Mouse (Mus musculus) midbrain, embryonic 16.5 days (tissue): ENCODE measurements around the gene Ldhc. TPM values are rescaled to one million over a fixed set of nuclear protein-coding genes. Genes with fewer than 3 reads are reported as not detected.
A peak's percentile ranks its signal among the peaks of the same experiment; 100 is the strongest.

ENCODE experiments used
- ATAC-seq: fragments of 200-750 bp; cut with Nextera tagmentation; 2 replicates; pipeline ENCODE4 v1.8.0; 2017; ENCODE audit warnings: moderate TSS enrichment
- H3K27ac ChIP-seq: fragments of 300-500 bp; sonication (generic); 2 replicates; pipeline ENCODE4 v1.5.1; 2014; ENCODE audit warnings: mild to moderate bottlenecking, low read length, mixed read lengths
- H3K27me3 ChIP-seq: fragments of 300-500 bp; sonication (generic); 2 replicates; pipeline ENCODE4 v1.6.1; 2014; ENCODE audit warnings: low read depth, low read length, mixed read lengths; ENCODE audit not compliant: control insufficient read depth, insufficient read depth
- H3K36me3 ChIP-seq: fragments of 300-500 bp; sonication (generic); 2 replicates; pipeline ENCODE4 v1.6.1; 2014; ENCODE audit warnings: mild to moderate bottlenecking, low read length, moderate library complexity, mixed read lengths; ENCODE audit not compliant: control insufficient read depth, insufficient read depth
- H3K4me1 ChIP-seq: fragments of 300-500 bp; sonication (generic); 2 replicates; pipeline ENCODE4 v1.6.1; 2014; ENCODE audit warnings: mild to moderate bottlenecking, low read length, mixed read lengths; ENCODE audit not compliant: control insufficient read depth, insufficient read depth
- H3K4me2 ChIP-seq: fragments of 300-500 bp; sonication (generic); 2 replicates; pipeline ENCODE4 v1.6.1; 2014; ENCODE audit warnings: mild to moderate bottlenecking, low read length, mixed read lengths
- H3K4me3 ChIP-seq: fragments of 300-500 bp; sonication (generic); 2 replicates; pipeline ENCODE4 v1.5.1; 2014; ENCODE audit warnings: low read depth, mild to moderate bottlenecking, low read length, moderate library complexity, mixed read lengths
- H3K9ac ChIP-seq: fragments of 300-500 bp; sonication (generic); 2 replicates; pipeline ENCODE4 v1.6.1; 2014; ENCODE audit warnings: low read depth, low read length, mixed read lengths
- H3K9me3 ChIP-seq: fragments of 300-500 bp; sonication (generic); replicated peaks from 2 replicates; pipeline ENCODE4 v1.6.1; 2014; ENCODE audit warnings: mild to moderate bottlenecking, low read length, mixed read lengths; ENCODE audit not compliant: control insufficient read depth, poor library complexity, severe bottlenecking
- WGBS: fragments of 180-500 bp; shearing (Covaris S2); extraction: QIAGEN DNeasy Blood & Tissue Kit; methylation state at CpG from one replicate; pipeline ENCODE4 v1.1.7; 2014; 5-methylcytosine and 5-hydroxymethylcytosine counted together
- polyA plus RNA-seq: library from polyadenylated mRNA; unstranded; fragments of >200 nt; fragmentation: Nextera tagmentation; extraction: Ambion mirVana; gene quantifications from 2 replicates; pipeline ENCODE4 v1.2.1, GENCODE M21; 2015

Gene Ldhc
- polyA plus RNA-seq, 1 experiment from 2014 or later: 0.33 TPM

DNA sequence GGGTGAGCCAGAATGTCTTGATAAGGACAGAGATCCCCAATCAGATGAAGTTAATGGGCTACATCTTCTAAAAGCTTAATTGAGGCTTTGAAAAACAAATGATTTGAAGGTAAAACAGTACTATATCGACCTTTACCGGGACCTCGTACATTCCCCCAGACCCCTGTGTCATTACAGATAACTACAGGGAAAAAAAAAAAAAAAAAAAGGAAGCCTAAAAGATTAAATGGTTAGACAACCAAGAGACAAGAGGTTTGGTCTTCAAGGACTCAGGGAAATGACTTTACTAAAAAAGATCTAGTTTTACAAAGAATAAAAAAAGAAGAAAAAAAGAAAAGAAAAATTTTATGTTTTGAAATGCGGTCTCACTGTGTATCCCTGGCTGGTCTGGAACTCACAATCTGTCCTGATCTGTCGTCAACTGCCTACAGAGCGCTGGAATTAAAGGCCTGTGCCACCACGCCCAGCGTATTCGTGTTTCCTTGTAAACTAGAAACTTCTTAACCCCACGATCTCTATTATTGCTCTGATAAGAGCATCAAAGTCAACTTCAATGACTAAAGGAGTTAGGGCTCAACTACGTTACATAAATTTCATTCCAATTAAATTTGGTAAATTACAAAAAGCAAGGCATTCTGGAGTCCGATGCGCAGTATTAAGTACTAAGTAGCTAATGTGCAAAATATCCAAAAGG, 57.8 kb downstream of the Ldhc start:
- WGBS: 21% methylated on average over 13 of the region's 13 CpGs
- Histone ChIP-seq H3K9me3 (no peaks in the 10 kb centered on the region), H3K27me3 (no peaks in the 10 kb centered on the region), H3K27ac (no peak overlapping the region), H3K4me3 (peak overlapping the region; percentile 98), H3K4me1 (peaks cover 26% of the 10 kb centered on the region), H3K36me3 (peaks cover 4% of the 10 kb centered on the region; the same call in 1 of the 2 replicates), H3K9ac (peak overlapping the region; percentile 91), H3K4me2 (peak overlapping the region; percentile 69)
- no peak for ATAC-seq

DNA sequence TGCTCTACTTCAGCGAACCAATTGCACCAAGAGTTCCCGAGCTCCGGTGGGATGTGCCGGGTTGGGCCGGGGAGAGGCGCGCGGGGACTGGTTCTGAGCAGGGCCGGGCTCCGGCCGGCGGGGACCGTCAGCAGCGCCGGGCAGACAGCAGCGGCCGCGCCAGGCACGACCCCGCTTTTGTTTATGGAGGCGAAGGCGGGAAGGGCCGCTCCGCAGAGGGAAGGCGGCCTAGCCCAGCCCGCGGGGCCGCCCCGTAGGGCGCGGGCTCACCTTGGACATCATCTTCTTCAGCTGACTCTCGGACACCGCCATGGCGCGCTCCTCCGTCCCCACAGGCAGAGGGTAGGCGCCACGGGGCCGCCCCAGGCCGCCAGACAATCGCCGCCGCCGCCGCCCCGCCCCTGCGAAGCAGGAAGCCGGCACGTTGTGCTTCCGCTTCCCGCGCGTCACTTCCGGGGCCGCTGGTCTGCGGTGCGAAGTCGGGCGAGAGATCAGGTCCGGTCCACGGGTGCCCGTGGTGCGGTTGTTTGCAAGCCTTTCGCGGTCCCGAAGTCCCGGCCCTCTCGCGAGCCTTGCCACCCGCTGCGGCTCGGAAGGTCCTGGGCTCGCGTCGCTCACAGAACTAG, 58.7 kb downstream of the Ldhc start, which contains the start of gene Tsg101:
TSS of gene Tsg101 (minus strand) at position 419 of the 626 bp plus-strand sequence.
- H3K36me3 ChIP-seq: peaks cover 4% of the 10 kb centered on the region; the same call in 1 of the 2 replicates
- peaks cover 26% of the 10 kb centered on the region for H3K4me1 ChIP-seq
- peak within 1 kb of the TSS; percentile 96 for H3K27ac ChIP-seq
- H3K9me3 ChIP-seq: no peaks in the 10 kb centered on the region
- peak within 1 kb of the TSS; percentile 91 for H3K9ac ChIP-seq
- WGBS: under 1% methylated on average over 75 of the region's 75 CpGs
- no peaks in the 10 kb centered on the region for H3K27me3 ChIP-seq
- peak; percentile 97 for ATAC-seq
- H3K4me2 ChIP-seq: peak within 1 kb of the TSS; percentile 75
- peak within 1 kb of the TSS; percentile 98 for H3K4me3 ChIP-seq

DNA sequence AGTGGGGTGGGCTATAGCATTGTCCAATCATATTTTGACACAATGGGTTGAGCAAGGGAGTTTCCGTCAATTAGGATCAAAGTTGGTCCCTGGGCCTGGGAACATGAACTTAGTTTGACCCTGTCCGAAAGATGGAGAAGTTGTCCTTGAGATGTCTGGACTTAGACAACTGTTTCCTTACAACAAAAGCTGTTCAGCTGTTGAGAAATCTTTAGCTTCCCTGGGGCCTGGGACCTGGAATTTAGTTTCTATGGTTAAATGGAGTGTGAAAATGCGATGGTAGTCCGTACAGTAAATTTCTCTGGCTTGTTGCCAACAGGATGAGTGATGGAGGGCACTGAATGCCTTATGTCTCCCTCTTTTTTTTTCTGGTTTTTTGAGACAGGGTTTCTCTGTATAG, 61.1 kb downstream of the Ldhc start:
- Histone ChIP-seq H3K9me3 (no peaks in the 10 kb centered on the region), H3K27me3 (no peaks in the 10 kb centered on the region), H3K36me3 (no peaks in the 10 kb centered on the region), H3K27ac (no peak overlapping the region), H3K9ac (no peak overlapping the region), H3K4me2 (no peak overlapping the region), H3K4me3 (no peak overlapping the region), H3K4me1 (peaks cover 21% of the 10 kb centered on the region)
- 83% methylated on average over 4 of the region's 4 CpGs for WGBS
- ATAC-seq: no peak

Other genes with a start within 250 kb of the Ldhc start
- 43.7 and 45.8 TPM in 2 replicates for gene Sergef, start 221.4 kb upstream of the Ldhc start, polyA plus RNA-seq
- 0.60 TPM in 2 replicates for gene Tph1, start 188.7 kb upstream of the Ldhc start, polyA plus RNA-seq
- 14.5 and 15.0 TPM in 2 replicates for gene Saal1, start 150.5 kb upstream of the Ldhc start, polyA plus RNA-seq
- gene Saa3, start 145.5 kb upstream of the Ldhc start, polyA plus RNA-seq: 0.31 TPM in 1 of 2 replicates, not detected in the other
- gene Saa4, start 128.6 kb upstream of the Ldhc start, polyA plus RNA-seq: not detected in 2 replicates
- gene Saa1, start 118.2 kb upstream of the Ldhc start, polyA plus RNA-seq: 0.23 TPM in 1 of 2 replicates, not detected in the other
- gene Saa2, start 109.4 kb upstream of the Ldhc start, polyA plus RNA-seq: not detected in 2 replicates
- 11.1 and 14.0 TPM in 2 replicates for gene Hps5, start 65.1 kb upstream of the Ldhc start, polyA plus RNA-seq
- gene Gtf2h1, start 65.1 kb upstream of the Ldhc start, polyA plus RNA-seq: 40.9 and 46.8 TPM in 2 replicates
- 596 and 701 TPM in 2 replicates for gene Ldha, start 19.7 kb upstream of the Ldhc start, polyA plus RNA-seq
- gene Tsg101, start 58.8 kb downstream of the Ldhc start, polyA plus RNA-seq: 372 and 375 TPM in 2 replicates
- gene Uevld, start 97.3 kb downstream of the Ldhc start, polyA plus RNA-seq: 5.3 and 6.0 TPM in 2 replicates
- not detected in 2 replicates for gene Gm9999, start 122.4 kb downstream of the Ldhc start, polyA plus RNA-seq
- 7.4 and 8.5 TPM in 2 replicates for gene Spty2d1, start 147.2 kb downstream of the Ldhc start, polyA plus RNA-seq
- 22.9 and 24.1 TPM in 2 replicates for gene Tmem86a, start 189.4 kb downstream of the Ldhc start, polyA plus RNA-seq